Mouse (Mus musculus) E14TG2a.4 (cell line): ENCODE data around the gene Fam196b.
A peak's percentile ranks its signal among the peaks of the same experiment; 100 is the strongest.

ENCODE experiments used
- H3K27me3 ChIP-seq: 2 replicates; pipeline ENCODE4 v1.6.1; 2014; ENCODE audit warnings: low read length, control low read depth; ENCODE audit not compliant: insufficient read depth
- H3K36me3 ChIP-seq: 2 replicates; pipeline ENCODE4 v1.6.1; 2014; ENCODE audit warnings: low read length, control low read depth; ENCODE audit not compliant: insufficient read depth
- H3K4me1 ChIP-seq: replicated peaks from 2 replicates; pipeline ENCODE4 v1.6.1; 2014; ENCODE audit warnings: low read depth, low read length, control low read depth
- H3K4me3 ChIP-seq: replicated peaks from 2 replicates; pipeline ENCODE4 v1.5.1; 2014; ENCODE audit warnings: mild to moderate bottlenecking, low read length
- H3K9me3 ChIP-seq: 2 replicates; pipeline ENCODE4 v1.6.1; 2014; ENCODE audit warnings: low read length, control low read depth
- CTCF ChIP-seq: conservative IDR thresholded peaks from 2 replicates; pipeline ENCODE4 v1.5.1; 2014; ENCODE audit warnings: low read length
- NANOG ChIP-seq: IDR thresholded peaks from 2 replicates; pipeline ENCODE4 v1.6.1; 2014; ENCODE audit warnings: borderline replicate concordance, low read length, mixed read lengths
- POU5F1 ChIP-seq: IDR thresholded peaks from 2 replicates; pipeline ENCODE4 v1.6.1; 2014; ENCODE audit warnings: low read length, borderline replicate concordance

Fam196b gene

GRCm38 (mm10) chr11:34315383-34315782, 761 bp downstream of the Fam196b start:
- Histone ChIP-seq H3K4me3 (peak overlapping the region; percentile 61), H3K36me3 (no peaks in the 10 kb centered on the region), H3K4me1 (peaks cover 68% of the 10 kb centered on the region), H3K27me3 (no peaks in the 10 kb centered on the region), H3K9me3 (no peaks in the 10 kb centered on the region)
- TF ChIP-seq NANOG (peak; percentile 77), CTCF (no peak)

DNA sequence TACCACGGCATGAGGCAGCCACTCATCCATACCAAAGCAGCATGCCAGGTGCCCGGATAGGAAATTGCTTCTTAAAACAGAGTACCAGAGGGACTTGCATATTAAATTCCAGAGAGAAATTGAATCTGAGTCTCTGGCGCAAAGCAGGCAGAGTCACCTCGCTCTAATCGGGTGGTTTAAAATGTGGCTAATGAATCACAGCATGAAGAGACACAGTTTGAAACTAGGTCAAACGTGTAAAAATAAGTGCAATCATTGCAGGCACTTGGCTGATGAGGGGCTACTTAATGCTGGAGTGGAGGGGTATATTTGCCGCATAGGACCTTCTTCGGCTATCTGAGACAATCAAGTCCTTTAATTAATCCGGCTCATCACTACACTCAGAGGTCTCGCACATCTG, 1.6 kb downstream of the Fam196b start:
- TF ChIP-seq NANOG, result no peak
- no peak for TF ChIP-seq POU5F1
- no peaks in the 10 kb centered on the region for H3K36me3 ChIP-seq
- H3K9me3 ChIP-seq, result no peaks in the 10 kb centered on the region
- no peaks in the 10 kb centered on the region for H3K27me3 ChIP-seq
- peak overlapping the region; percentile 61 for H3K4me3 ChIP-seq
- peaks cover 68% of the 10 kb centered on the region for H3K4me1 ChIP-seq

- Histone ChIP-seq H3K9me3 (no peaks in the 10 kb centered on the region), H3K27me3 (no peaks in the 10 kb centered on the region), H3K36me3 (no peaks in the 10 kb centered on the region), H3K4me3 (no peak overlapping the region), H3K4me1 (peaks cover 63% of the 10 kb centered on the region)
- no peak for TF ChIP-seq POU5F1
- no peak for TF ChIP-seq NANOG
- no peak for TF ChIP-seq CTCF
Measured at GRCm38 (mm10) chr11:34317001-34317400, 2.4 kb downstream of the Fam196b start.

DNA sequence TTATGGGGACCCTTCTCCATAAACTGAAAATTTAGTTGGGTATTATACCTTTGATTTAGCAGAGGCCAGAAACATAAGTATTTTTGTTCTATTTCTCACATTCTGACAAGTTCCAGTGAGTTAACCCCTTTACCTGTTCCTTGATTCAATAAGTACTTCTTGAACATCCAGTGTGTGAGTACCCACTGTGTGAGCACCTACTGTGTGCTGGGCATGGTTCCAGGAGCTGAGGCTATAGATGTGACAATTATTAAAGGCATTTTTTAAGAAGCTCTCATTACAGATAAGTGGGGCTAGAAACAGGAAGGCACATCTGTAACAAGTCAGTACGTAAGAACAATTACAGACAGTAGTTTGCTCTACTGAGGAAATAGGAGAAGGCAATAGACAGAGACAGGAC, 4.7 kb downstream of the Fam196b start:
- Histone ChIP-seq H3K36me3 (no peaks in the 10 kb centered on the region), H3K27me3 (no peaks in the 10 kb centered on the region), H3K4me1 (peaks cover 54% of the 10 kb centered on the region), H3K4me3 (no peak overlapping the region), H3K9me3 (no peaks in the 10 kb centered on the region)
- TF ChIP-seq POU5F1 (no peak), CTCF (no peak)

GRCm38 (mm10) chr11:34323664-34324063, 9.0 kb downstream of the Fam196b start:
- Histone ChIP-seq H3K36me3 (no peaks in the 10 kb centered on the region), H3K9me3 (peaks cover 7% of the 10 kb centered on the region), H3K4me3 (peak overlapping the region; percentile 56), H3K27me3 (no peaks in the 10 kb centered on the region), H3K4me1 (peaks cover 19% of the 10 kb centered on the region)
- no peak for TF ChIP-seq CTCF
- no peak for TF ChIP-seq NANOG
- no peak for TF ChIP-seq POU5F1

DNA sequence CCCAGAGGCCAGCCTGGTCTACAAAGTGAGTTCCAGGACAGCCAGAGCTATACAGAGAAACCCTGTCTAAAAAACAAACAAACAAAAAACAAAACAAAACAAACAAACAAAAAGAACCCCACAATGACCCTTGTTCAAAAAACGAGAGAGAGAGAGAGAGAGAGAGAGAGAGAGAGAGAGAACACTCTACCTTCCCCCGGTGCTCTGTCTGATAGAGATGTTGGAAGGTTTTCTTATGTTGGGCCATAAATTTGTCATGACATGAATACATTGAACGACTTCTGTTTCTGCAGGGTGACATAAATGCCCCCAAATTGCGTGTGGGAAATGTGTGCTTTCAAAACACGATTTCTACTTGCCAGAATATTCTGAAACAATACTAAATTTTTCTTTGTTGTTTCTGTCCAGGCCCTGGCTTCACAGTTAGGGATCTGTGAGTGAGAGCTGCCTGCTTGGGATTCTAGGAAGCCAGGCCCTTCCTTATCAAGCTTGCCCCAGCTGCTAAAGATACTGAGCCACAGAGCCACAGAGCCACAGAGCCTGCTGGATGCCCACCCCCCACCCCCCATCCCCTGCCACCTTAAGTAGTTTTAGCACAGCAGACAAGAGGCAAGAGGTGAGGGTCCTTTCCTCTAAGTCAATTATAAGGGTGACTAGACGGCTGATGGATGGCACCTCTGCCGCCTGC, 17.9 kb downstream of the Fam196b start:
- peaks cover 13% of the 10 kb centered on the region for H3K4me1 ChIP-seq
- H3K27me3 ChIP-seq, result peaks cover 7% of the 10 kb centered on the region; the same call in 1 of the 2 replicates
- H3K36me3 ChIP-seq, result no peaks in the 10 kb centered on the region
- H3K4me3 ChIP-seq, result no peak overlapping the region
- peaks cover 7% of the 10 kb centered on the region for H3K9me3 ChIP-seq
- no peak for TF ChIP-seq CTCF
- no peak for TF ChIP-seq POU5F1
- TF ChIP-seq NANOG, result no peak

- Histone ChIP-seq H3K27me3 (peaks cover 7% of the 10 kb centered on the region; the same call in 1 of the 2 replicates), H3K4me1 (peaks cover 18% of the 10 kb centered on the region), H3K9me3 (no peaks in the 10 kb centered on the region), H3K4me3 (no peak overlapping the region), H3K36me3 (no peaks in the 10 kb centered on the region)
- no peak for TF ChIP-seq POU5F1
- TF ChIP-seq CTCF, result peak; percentile 95
- no peak for TF ChIP-seq NANOG
Measured at GRCm38 (mm10) chr11:34337907-34338306, 23.3 kb downstream of the Fam196b start.

GRCm38 (mm10) chr11:34339693-34340092, 25.1 kb downstream of the Fam196b start:
- H3K36me3 ChIP-seq, result no peaks in the 10 kb centered on the region
- no peak overlapping the region for H3K4me3 ChIP-seq
- peaks cover 7% of the 10 kb centered on the region; the same call in 1 of the 2 replicates for H3K27me3 ChIP-seq
- H3K4me1 ChIP-seq, result peaks cover 6% of the 10 kb centered on the region; the same call in 1 of the 2 replicates
- no peaks in the 10 kb centered on the region for H3K9me3 ChIP-seq
- TF ChIP-seq CTCF (no peak), POU5F1 (no peak), NANOG (no peak)

DNA sequence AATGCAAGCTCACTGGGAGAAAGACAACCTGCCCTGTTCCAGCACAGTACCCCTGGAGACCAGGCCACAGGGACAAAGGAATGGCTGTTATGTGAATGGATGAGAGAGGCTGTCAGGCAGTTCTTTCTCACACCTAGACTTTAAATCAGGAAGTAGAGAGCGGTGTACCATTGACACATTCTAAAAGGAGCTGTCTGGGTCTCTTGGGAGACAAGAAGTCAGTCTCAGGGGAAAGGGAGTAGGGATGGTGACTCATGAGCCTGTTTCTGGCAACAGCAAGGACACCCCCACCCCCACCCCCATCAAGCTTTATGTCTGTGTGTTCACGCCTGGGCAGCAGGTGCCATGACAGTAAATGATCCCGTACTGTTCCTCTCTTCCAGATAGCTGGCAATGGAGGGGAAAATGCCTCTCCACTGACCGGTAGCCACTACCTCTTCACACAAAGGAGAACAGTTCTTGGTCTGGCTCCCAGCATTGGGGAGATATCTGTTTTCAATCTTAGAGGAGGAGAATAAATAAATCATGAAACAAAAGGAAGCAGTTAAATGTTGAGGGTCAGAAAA, 29.2 kb downstream of the Fam196b start:
- H3K9me3 ChIP-seq, result no peaks in the 10 kb centered on the region
- 0 out of 2 replicates have a peak, but pooled peaks cover 5% of the 10 kb centered on the region for H3K4me1 ChIP-seq
- no peaks in the 10 kb centered on the region for H3K36me3 ChIP-seq
- no peak for TF ChIP-seq POU5F1
- no peak for TF ChIP-seq CTCF
- no peak for TF ChIP-seq NANOG
- no peak overlapping the region for H3K4me3 ChIP-seq
- H3K27me3 ChIP-seq, result no peaks in the 10 kb centered on the region; the same call in 1 of the 2 replicates
